Mouse (Mus musculus): Measurements from ENCODE around the gene Kcnh2.
"Not testable (repeated sequence)": the region's sequence is repeated elsewhere in the genome, so short reads cannot be mapped to it uniquely, and the experiment has no call there.

Gene Kcnh2

DNA sequence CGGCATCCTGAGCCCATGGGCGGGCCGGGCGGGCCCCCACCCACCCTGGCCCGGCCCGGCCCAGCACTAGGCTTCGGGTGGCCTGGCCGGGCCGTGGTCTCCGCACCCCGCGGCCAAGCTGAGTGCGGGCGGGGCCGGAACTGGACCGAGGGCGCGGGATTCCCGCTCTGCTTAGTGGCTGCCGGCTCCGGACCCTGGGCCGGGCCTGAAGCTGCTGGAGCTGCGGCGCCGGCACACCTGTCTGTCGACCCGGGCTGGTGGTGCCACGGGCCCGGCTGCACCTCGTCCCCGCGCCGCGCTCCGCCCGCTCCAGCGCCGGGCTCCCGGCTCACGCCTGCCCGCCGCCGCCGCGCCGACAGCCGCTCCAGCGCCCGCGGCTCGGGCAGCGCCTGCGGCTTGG, at the start of gene Kcnh2:
TSS of gene Kcnh2 (minus strand) at position 327 of the 400 bp plus-strand sequence.
- DNase-seq (ENCODE audit: low read depth in 2 of 2, low spot score in 2 of 2), result no peak

DNA sequence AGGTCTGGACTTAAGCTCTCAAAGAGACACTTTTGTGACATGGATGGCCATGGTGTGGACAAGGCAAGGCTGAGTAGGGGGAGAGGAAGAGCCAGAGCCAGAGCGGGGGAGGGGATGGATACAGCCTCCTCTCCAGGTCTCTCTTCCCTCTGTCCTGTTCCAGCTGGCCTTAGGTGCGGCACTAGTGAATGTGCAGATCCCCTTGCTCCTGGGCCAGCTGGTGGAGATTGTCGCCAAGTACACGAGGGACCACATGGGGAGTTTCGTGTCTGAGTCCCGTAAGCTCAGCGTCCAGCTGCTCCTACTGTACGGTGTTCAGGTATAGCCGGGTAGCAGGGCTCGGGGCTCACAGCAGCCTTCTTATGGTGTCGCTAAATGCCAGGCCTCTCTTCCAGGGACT, 49.0 kb upstream of the Kcnh2 start:
- no peak for DNase-seq (ENCODE audit: low read depth in 2 of 2, low spot score in 2 of 2)

DNA sequence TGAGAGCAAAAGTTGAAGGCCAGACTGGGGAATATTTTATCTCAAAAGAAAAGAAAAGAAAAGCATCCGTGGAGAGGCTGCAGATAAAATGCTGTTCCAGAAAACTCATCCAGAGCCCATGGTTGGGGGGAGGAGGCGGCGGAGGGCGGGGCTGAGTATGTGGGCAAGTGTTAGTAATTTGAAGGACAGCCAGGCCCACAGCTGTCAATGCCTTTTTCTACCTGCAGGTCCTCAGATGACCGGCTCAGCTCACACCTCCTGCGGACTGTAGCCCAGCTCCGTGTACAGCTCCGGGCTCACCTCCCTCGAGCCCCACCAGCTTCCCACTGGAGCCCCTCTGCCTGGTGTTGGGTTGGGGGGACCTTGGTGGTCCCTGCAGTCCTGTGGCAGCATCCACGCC, 48.3 kb upstream of the Kcnh2 start:
- no peak for DNase-seq (ENCODE audit: low read depth in 2 of 2, low spot score in 2 of 2)

DNA sequence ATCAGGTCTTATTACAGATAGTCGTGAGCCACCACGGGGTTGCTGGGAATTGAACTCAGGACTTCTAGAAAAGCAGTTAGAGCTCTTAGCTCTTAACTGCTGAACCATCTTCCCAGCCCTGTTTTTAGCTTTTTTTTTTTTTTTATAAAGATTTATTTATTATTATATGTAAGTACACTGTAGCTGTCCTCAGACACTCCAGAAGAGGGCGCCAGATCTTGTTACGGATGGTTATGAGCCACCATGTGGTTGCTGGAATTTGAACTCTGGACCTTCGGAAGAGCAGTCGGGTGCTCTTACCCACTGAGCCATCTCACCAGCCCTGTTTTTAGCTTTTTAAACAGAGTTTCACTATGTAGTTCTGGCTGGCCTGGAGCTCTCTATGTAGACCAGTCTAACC, 44.9 kb upstream of the Kcnh2 start:
- not testable (repeated sequence) for DNase-seq (ENCODE audit: low read depth in 2 of 2, low spot score in 2 of 2)

DNA sequence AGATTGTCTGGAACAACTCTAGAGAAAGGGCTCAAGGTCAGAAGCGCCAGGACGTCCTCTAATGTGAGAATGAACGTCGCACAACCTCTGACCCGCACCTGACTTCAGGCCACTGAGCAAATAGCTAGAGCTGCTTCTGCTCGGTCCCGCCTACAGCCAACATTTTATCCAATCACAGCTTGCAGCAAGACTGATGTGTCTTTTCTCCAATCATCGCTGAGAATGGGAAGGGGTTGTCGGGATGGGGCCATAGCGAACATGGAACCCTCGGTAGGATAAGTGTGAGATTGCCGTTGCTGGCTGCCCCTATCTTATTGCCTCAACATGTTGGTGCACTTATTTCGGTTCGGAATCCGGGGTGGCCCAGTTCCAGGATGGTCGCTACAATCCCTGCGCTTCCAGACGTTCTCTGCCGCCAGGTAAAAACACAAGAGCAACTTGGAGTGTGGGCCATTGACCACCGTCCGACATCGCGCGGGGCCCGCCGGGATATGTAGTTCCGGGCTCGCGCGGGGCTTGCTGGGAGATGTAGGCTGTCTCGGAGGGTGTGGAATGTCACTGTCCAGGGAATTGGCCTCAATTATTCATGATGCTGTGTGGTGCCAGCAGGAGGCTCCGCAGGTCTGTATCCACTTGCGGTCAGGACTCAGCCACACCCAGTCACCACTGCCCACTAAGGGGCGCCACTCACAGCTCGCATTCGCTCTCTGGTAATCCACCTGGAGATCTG, 42.9 kb upstream of the Kcnh2 start:
- DNase-seq (ENCODE audit: low read depth in 2 of 2, low spot score in 2 of 2), result peak; percentile 75 to 81

DNA sequence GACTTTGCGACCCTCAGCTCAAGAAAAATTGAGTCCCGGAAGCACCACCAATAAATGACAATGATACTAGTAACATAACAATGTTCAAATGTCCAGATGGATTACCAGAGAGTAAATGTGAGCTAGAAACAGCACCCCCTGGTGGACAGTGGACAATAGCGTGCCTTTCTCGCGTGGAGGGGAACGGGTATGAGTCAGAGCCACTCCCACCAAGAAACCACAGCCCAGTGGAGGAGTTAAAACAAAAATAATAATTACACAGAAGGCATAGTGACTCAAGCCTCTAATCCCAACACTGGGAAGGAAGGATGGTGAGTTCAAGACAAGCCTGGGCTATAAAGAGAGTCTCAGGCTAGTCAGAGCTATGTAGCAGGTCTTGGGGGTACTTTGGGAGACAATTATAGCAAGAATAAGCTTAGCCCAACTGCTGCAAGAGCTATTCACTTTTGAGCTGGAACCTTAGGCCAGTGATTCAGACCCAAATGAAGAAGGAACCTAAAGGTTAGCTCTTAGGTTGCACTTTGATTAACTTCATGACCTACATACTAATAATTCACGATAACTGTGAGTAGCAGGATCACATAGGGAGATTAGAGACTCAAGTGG, 42.1 kb upstream of the Kcnh2 start, which contains the start of gene Abcb8:
TSS of gene Abcb8 (plus strand) at position 272 of the 606 bp plus-strand sequence.
- peak; percentile 79 to 86 for DNase-seq (ENCODE audit: low read depth in 2 of 2, low spot score in 2 of 2)

DNA sequence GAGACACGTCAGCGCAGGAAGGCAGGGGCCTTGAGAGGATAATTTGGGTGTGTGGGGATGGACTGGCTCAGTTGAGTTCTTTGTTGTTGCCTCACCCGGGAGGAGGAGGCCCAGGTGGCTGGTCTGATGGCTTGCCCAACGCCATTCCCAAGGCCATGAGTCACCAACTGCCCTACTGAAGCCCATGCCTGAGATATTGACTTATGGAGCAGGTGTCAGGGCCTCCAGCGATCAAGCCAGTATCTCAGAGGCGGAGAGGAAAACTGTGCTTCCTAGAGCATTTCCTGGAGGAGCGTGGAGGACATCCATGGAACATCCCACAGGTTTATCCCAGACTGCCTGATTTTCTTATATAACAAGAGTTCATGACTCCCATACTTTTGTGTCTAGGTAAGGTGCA, 41.3 kb upstream of the Kcnh2 start:
- no peak for DNase-seq (ENCODE audit: low read depth in 2 of 2, low spot score in 2 of 2)

DNA sequence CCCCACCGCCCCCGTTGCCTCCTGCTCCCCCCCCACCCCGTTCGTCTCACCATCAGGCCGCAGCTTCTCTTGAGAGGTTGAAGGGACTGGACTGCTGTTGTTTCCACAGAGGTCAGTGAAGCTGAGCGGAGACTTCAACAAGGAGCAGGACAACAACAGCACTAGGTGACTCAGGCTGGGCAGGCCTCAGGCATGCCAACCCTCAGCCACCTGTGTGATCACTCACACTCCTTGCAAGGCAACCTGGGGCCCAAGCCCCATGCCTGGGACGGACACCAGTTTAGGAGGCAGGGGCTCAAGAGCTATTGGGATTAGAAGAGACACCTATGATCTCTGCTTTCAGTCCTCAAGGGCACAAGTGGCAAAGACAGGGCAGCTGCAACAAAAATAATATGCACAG, 40.5 kb upstream of the Kcnh2 start, which contains the start of gene Atg9b:
TSS of gene Atg9b (minus strand) at position 280 of the 400 bp plus-strand sequence.
- DNase-seq (ENCODE audit: low read depth in 2 of 2, low spot score in 2 of 2), result no peak

DNA sequence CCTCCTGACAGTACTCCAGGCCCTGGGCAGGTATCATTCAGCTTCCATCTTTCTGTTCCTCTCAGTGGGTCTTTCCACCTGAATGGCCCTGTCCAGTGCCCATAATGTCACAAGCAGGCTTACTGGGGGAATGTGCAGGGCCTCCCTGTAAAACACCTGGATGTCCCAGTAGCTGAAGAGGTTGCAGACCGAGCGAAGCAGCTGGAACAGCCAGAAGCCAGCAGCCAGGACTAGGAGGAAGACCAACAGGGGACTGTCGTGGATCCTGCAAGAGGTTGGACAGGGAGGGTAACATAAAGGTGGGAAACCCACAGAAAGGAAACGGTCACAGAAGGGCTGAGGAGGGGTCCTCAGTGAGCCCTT, 38.2 kb upstream of the Kcnh2 start:
- DNase-seq (ENCODE audit: low read depth in 2 of 2, low spot score in 2 of 2), result no peak

DNA sequence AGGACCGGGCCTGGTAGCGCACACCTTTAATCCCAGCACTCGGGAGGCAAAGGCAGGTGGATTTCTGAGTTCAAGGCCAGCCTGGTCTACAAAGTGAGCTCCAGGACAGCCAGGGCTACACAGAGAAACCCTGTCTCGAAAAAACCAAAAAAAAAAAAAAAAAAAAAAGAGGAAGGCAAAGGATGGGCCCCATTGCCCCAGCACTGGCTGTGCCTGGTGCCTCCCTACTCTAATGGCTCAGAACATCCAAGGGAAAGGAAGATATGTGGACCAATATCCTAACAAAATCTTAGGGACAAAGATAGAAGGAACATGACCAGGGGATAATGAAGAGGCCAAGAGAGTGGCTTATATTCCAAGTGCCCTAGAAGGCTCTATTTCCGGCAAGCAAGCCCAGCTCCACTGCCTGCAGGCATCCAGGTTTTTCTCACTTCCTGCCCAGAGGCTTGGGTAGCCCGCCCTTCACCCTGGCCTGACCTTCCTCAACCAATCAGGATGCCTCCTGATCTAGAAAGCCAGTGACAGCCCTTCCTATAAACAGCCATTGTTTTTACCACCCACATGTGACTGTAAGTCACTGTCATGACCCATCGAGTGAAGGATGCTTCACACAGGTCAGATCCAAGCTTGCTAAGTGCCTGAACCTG, 37.7 kb upstream of the Kcnh2 start:
- DNase-seq (ENCODE audit: low read depth in 2 of 2, low spot score in 2 of 2), result no peak

DNA sequence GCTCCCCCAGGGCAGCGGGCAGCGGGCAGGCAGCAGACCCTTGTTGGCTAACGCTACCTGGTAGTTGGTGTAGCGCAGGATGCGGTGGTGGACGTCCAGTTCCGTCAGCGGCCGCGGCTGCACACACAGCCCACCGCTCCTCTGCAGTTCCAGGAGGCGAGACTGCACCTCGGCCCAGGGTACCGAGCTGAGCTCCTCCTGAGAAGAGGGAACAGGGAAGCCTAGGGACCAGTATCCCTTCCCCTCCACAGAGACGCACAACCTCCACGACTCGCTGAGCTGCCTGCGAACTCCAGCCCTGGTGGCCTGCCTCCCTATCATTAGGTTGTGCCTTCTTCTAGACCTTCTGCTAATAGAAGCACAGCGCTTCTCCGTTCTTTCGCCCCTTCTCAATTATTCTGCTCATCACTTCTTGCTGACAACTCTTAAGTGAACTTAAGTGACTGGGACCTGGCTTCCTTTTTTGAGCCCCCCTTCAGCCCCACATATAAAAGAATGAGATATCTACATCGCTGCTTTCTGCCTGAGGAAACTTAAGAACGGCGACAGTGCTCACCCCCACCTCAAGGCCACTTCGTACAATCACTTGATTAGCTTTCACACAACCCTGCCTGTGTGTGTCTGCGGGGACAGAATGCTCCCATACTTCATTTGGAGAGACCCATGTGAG, 37.0 kb upstream of the Kcnh2 start:
- no peak for DNase-seq (ENCODE audit: low read depth in 2 of 2, low spot score in 2 of 2)

DNA sequence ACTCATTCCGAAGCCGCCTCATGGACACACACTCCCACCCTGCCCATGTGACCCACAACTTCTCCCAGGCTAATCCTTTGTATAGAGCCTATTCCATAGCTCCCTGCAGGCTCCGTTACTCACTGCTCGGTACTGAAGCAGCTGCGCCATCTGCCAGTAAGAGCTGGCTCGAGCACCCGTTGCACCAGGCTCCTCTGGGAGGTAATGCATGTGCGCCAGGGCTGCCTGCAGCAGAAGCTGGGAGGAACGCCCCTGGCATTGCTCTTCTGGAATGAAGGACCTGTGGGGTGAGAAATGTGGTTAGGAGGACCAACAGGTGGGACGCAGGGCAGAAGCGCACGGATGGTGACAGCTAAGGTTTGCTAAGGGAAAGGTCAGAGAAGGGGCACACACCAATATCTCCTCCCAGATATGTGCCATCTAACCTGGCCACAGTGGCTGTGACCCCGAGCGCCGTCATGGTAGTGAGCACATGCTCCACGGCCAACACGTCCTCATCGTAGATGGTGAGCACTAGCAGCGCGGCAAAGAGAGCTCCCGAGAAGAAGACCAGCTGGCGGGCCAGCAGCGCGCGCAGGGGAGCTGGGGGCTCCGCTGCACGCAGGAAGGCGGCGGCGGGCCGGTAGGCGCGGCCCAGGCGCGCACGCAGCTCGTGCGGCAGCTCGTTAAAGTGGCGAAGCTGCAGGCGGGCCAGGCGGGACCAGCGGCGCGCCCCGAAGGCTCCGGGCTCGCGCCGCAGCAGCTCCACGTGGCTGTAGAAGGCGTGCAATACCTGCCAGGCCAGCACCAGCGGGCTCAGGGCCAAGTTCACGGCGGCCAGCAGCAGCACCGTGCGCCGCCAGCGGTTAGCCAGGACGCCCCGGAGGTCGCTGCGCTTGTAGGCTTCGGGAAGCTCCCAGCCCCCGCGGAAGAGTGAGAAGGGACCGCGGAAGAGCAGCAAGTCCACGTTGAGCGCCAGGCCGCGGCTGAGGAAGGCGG, 36.1 kb upstream of the Kcnh2 start:
- peak in 1 of 2 experiments; percentile 21 for DNase-seq (ENCODE audit: low read depth in 2 of 2, low spot score in 2 of 2)

DNA sequence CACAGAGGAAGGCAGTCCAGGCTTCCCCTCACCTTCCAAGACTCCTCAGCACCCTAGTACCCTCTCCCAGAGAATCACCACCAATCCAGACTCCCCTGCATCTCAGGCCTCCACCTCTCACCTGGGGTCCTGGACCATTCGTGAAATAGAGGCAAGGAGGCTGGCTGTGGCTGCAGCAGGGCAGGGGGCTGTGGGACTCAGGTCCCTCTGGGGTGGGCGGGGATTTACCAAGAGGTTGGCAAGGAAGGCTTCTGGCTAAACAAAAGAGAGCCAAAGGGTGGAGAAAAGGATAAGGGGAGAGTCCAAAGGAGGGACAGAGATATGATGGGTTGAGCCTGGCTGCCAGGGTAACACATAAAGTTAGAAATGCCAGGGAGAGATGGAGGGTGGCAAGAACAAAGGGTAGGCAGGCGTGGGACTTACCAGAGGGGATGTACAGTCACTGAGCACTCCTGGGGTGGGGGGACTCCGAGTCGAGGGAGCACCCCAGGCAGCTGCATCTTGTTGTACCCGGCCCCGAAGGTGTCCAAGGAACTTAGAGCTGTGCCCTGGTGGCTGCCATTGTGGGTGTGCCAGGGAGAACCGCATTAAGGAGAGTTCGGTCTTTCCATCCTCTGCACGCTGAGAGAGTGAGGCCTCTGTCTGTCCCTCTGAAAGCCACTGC, 34.6 kb upstream of the Kcnh2 start:
- DNase-seq (ENCODE audit: low read depth in 2 of 2, low spot score in 2 of 2), result no peak

DNA sequence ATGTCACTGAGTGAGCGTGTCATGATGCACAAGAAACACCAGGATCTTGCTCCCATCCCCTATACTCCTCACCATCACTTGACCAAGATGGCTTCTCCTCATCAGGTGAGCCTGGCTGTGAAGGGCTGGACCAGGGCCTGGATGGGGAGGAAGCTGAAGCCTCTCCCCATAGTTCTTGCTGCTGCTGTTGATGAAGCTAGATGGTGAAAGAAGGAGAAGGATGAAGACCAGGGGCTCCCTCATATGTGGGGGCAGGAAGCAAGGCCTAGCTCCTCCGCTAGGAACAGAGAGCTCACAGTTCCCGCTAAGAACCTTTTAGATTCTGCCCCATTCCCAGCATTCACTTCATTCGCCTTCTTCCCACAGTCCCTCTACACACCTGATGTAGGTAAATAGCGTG, 34.0 kb upstream of the Kcnh2 start:
- DNase-seq (ENCODE audit: low read depth in 2 of 2, low spot score in 2 of 2), result no peak

DNA sequence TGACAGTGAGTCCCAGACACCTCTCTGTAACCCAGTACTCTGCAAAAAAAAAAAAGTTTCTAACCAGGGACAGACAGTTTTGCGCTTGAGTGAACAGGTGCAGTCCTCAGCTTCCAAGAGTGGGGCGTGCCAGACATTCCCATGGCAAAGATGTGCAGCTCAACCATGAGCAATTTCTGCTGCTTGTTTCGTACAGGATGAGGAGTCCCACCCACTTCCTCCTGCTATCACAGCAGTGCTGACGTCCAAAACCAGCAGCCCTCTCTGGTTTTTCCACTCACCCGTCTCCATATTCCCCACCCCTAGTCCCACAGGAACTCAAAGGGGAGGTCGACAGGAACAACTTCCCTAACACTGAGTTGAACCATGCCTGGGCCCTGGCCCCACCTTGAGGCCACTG, 33.0 kb upstream of the Kcnh2 start:
- no peak for DNase-seq (ENCODE audit: low read depth in 2 of 2, low spot score in 2 of 2)

DNA sequence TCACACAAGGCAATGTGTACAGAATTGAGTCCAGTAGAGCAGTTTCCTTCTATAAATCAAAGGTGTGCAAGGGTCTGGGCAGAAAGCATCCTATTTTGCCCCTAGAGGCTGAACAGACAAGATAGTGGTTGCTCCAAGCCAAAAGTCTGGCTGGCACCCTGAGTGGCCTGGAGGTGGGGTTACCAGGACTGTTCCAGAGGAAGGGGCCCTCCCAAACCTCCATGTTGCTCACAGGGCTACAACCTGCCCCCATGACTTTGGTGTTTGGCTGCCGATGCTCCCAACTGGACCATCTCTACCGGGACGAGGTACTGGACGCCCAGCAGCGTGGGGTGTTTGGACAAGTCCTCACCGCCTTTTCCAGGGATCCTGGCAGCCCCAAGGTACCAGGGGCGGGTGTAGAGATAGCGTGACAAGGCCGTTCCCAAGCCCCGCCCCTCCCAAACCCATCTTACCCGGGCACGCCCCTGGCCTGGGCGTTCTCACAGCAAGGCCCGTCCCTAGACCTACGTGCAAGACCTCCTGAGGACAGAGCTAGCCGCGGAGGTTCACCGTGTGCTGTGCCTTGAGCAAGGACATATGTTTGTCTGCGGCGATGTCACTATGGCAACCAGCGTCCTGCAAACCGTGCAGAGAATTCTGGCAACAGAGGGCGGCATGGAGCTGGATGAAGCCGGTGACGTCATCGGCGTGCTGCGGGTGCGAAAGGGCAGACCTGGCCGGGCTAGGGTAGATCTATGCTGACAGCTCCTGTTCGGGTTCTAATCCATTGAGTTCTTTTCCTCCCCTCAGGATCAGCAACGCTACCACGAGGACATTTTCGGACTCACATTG, 31.8 kb upstream of the Kcnh2 start:
- peak; percentile 76 to 83 for DNase-seq (ENCODE audit: low read depth in 2 of 2, low spot score in 2 of 2)

DNA sequence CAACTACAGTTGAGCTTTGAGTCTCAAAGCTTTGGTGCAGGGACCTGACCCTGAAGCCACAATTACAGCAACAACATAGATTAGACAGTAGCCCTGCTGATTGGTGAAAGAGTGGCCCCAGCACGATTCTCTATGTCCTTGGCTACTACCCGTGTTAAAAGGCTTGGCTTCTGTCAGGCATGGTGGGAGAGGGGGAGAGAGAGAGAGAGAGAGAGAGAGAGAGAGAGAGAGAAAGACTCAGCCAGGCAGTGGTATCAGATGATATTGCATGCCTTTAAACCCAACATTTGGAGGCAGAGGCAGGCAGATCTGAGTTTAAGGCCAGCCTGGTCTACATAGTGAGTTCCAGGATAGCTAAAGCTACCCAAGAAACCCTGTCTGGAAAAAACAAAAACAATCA, 30.6 kb upstream of the Kcnh2 start:
- DNase-seq (ENCODE audit: low read depth in 2 of 2, low spot score in 2 of 2), result no peak

DNA sequence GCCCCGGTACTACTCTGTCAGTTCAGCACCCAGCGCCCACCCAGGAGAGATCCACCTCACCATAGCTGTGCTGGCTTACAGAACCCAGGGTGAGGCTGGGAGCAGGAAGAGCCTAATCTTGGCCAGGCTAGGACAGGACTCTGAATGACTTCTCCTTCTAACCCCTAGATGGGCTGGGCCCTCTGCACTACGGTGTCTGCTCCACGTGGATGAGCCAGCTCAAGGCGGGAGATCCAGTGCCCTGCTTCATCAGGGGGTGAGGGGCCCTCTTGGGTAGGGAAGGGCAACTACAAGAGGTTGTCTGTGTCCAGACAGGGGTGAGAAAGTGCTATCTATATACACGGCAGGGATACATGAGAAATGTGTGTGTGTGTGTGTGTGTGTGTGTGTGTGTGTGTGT, 30.1 kb upstream of the Kcnh2 start:
- DNase-seq (ENCODE audit: low read depth in 2 of 2, low spot score in 2 of 2), result no peak

DNA sequence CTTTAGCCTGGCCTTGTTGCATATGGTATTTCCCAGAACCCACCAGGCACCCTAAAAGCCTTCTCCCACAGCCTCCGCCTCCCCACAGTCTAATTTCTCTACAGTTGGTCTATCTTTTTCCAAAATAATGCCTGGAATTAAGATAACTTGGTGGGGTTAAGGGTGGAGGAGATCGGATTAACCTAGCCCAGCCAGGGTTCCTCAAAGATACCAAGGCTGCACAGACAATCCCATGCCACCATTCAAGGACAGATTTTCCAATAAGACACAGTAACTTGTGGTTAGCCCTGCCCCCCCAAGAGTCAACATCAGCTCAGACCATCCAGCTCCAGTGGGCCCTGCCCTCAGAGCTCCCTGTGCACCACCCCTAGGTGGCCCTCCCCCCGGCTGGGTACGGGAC, 29.1 kb upstream of the Kcnh2 start:
- DNase-seq (ENCODE audit: low read depth in 2 of 2, low spot score in 2 of 2), result no peak

All from CD8-positive naive resting alpha-beta T cell, adult 2 months (primary cell).